Mouse (Mus musculus) kidney, adult 9 months (tissue): ENCODE data around the gene Peak1.

Experiments used
- DNase-seq: peaks from one replicate; pipeline ENCODE4 v3.0.0; 2022

Peak1 gene

GRCm38 (mm10) chr9:56302921-56303465 lies 114.9 kb downstream of the Peak1 start:
- DNase-seq = no peak

GRCm38 (mm10) chr9:56290019-56290418 lies 127.8 kb downstream of the Peak1 start:
- DNase-seq = no peak

GRCm38 (mm10) chr9:56282481-56282880 lies 135.4 kb downstream of the Peak1 start:
- no peak for DNase-seq

GRCm38 (mm10) chr9:56273576-56273975 lies 144.3 kb downstream of the Peak1 start:
- DNase-seq = no peak

GRCm38 (mm10) chr9:56272247-56272598 lies 145.6 kb downstream of the Peak1 start:
- no peak for DNase-seq

GRCm38 (mm10) chr9:56271326-56272246 lies 146.3 kb downstream of the Peak1 start:
- DNase-seq = no peak

GRCm38 (mm10) chr9:56269101-56269500 lies 148.8 kb downstream of the Peak1 start:
- DNase-seq = no peak

- DNase-seq = peak; percentile 39
These were observed 151.6 kb downstream of the Peak1 start for GRCm38 (mm10) chr9:56266200-56266815.

- peak; percentile 48 for DNase-seq
These were observed 152.2 kb downstream of the Peak1 start for GRCm38 (mm10) chr9:56265460-56266199.

GRCm38 (mm10) chr9:56265022-56265360 lies 152.9 kb downstream of the Peak1 start:
- no peak for DNase-seq

GRCm38 (mm10) chr9:56264308-56265021 lies 153.4 kb downstream of the Peak1 start:
- peak; percentile 68 for DNase-seq

- no peak for DNase-seq
These were observed 154.8 kb downstream of the Peak1 start for GRCm38 (mm10) chr9:56263055-56263454.

- DNase-seq = no peak
These were observed 157.3 kb downstream of the Peak1 start for GRCm38 (mm10) chr9:56260495-56261136.

- DNase-seq = no peak
These were observed 157.9 kb downstream of the Peak1 start for GRCm38 (mm10) chr9:56259790-56260494.

- DNase-seq = peak; percentile 28
These were observed 159.5 kb downstream of the Peak1 start for GRCm38 (mm10) chr9:56258261-56258790.

- DNase-seq = no peak
These were observed 160.5 kb downstream of the Peak1 start for GRCm38 (mm10) chr9:56257227-56258000.

GRCm38 (mm10) chr9:56255676-56256432 lies 162.0 kb downstream of the Peak1 start:
- DNase-seq = no peak

- no peak for DNase-seq
These were observed 173.5 kb downstream of the Peak1 start for GRCm38 (mm10) chr9:56244336-56244735.

- no peak for DNase-seq
These were observed 174.0 kb downstream of the Peak1 start for GRCm38 (mm10) chr9:56243885-56244284.

GRCm38 (mm10) chr9:56242686-56243085 lies 175.2 kb downstream of the Peak1 start:
- DNase-seq = no peak
